Mouse (Mus musculus) limb, embryonic 11.5 days (tissue): ENCODE results near the gene Zc3h14. TPM values are rescaled to one million over a fixed set of nuclear protein-coding genes. Genes with fewer than 3 reads are reported as not detected.

Experiments used
- ATAC-seq: fragments of 200-750 bp; cut with Nextera tagmentation; 2 replicates; pipeline ENCODE4 v1.8.0; 2017; ENCODE audit warnings: low read depth; ENCODE audit not compliant: insufficient number of reproducible peaks, low FRiP score, low TSS enrichment
- DNase-seq: peaks from one replicate; pipeline ENCODE4 v3.0.0-alpha.2; 2015; ENCODE audit warnings: low spot score
- H3K27ac ChIP-seq: fragments of 300-500 bp; sonication (generic); replicated peaks from 2 replicates; pipeline ENCODE4 v1.5.1; 2014; ENCODE audit warnings: low read depth, mild to moderate bottlenecking, low read length
- H3K27me3 ChIP-seq: fragments of 300-500 bp; sonication (generic); 2 replicates; pipeline ENCODE4 v1.6.1; 2014; ENCODE audit warnings: mild to moderate bottlenecking, low read length, mixed read lengths; ENCODE audit not compliant: control insufficient read depth, insufficient read depth
- H3K36me3 ChIP-seq: fragments of 300-500 bp; sonication (generic); 2 replicates; pipeline ENCODE4 v1.6.1; 2014; ENCODE audit warnings: mild to moderate bottlenecking, low read length, moderate library complexity, mixed read lengths; ENCODE audit not compliant: control insufficient read depth, insufficient read depth
- H3K4me1 ChIP-seq: fragments of 300-500 bp; sonication (generic); 2 replicates; pipeline ENCODE4 v1.6.1; 2014; ENCODE audit warnings: low read length, mixed read lengths; ENCODE audit not compliant: control insufficient read depth, insufficient read depth
- H3K4me2 ChIP-seq: fragments of 300-500 bp; sonication (generic); 2 replicates; pipeline ENCODE4 v1.6.1; 2014; ENCODE audit warnings: low read depth, mild to moderate bottlenecking, moderate library complexity; ENCODE audit not compliant: severe bottlenecking
- H3K4me3 ChIP-seq: fragments of 300-500 bp; sonication (generic); 2 replicates; pipeline ENCODE4 v1.5.1; 2014; ENCODE audit warnings: low read depth, low read length
- H3K9ac ChIP-seq: fragments of 300-500 bp; sonication (generic); 2 replicates; pipeline ENCODE4 v1.6.1; 2014; ENCODE audit warnings: mild to moderate bottlenecking, low read length
- H3K9me3 ChIP-seq: fragments of 300-500 bp; sonication (generic); 2 replicates; pipeline ENCODE4 v1.6.1; 2016; ENCODE audit warnings: low read length; ENCODE audit not compliant: control insufficient read depth
- WGBS: fragments of 180-500 bp; shearing (Covaris S2); extraction: QIAGEN DNeasy Blood & Tissue Kit; methylation state at CpG from one replicate; pipeline ENCODE4 v1.1.7; 2014; 5-methylcytosine and 5-hydroxymethylcytosine counted together
- polyA plus RNA-seq: library from polyadenylated mRNA; unstranded; fragments of >200 nt; fragmentation: Nextera tagmentation; extraction: Ambion mirVana; gene quantifications from 2 replicates; pipeline ENCODE4 v1.2.1, GENCODE M21; 2014

The Zc3h14 gene
- polyA plus RNA-seq, 1 experiment from 2014 or later, result 158 TPM

GRCm38 (mm10) chr12:98800334-98800733, 53.6 kb downstream of the Zc3h14 start:
- Histone ChIP-seq H3K27me3 (no peaks in the 10 kb centered on the region), H3K36me3 (no peaks in the 10 kb centered on the region), H3K4me3 (no peak overlapping the region), H3K27ac (no peak overlapping the region), H3K9ac (no peak overlapping the region), H3K4me1 (no peaks in the 10 kb centered on the region), H3K9me3 (no peaks in the 10 kb centered on the region), H3K4me2 (no peak overlapping the region)
- DNase-seq (no peak), ATAC-seq (no peak)
- WGBS, result 78% methylated on average over 5 of the region's 5 CpGs

DNA sequence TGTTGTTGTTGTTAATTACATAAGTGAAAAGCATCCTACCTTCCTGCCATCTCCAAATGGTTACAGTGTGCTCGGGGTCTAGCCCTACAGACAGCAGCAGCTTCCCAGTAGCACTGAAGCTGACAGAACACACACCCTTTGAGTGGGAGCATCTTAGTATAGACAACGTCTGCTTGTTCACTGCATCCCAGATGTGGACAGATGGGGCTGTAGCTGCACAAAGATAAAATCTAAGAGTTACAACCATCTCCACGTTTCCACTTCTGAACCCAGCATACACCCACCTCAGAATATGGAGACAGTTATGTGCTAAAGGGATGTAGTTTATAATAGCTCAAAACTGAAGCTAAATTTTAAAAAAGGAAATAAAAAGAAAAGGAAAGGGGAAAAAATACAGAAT, 55.5 kb downstream of the Zc3h14 start:
- no peaks in the 10 kb centered on the region for H3K27me3 ChIP-seq
- DNase-seq (no peak), ATAC-seq (no peak)
- H3K4me2 ChIP-seq, result no peak overlapping the region
- no peak overlapping the region for H3K27ac ChIP-seq
- no peak overlapping the region for H3K9ac ChIP-seq
- H3K36me3 ChIP-seq, result no peaks in the 10 kb centered on the region
- no peak overlapping the region for H3K4me3 ChIP-seq
- no peaks in the 10 kb centered on the region for H3K9me3 ChIP-seq
- 66% methylated on average over 3 of the region's 3 CpGs for WGBS
- no peaks in the 10 kb centered on the region for H3K4me1 ChIP-seq

- no peak overlapping the region for H3K9ac ChIP-seq
- no peaks in the 10 kb centered on the region for H3K4me1 ChIP-seq
- no peak overlapping the region for H3K4me3 ChIP-seq
- DNase-seq (no peak), ATAC-seq (no peak)
- no peak overlapping the region for H3K27ac ChIP-seq
- no peaks in the 10 kb centered on the region for H3K9me3 ChIP-seq
- no peak overlapping the region for H3K4me2 ChIP-seq
- no peaks in the 10 kb centered on the region for H3K27me3 ChIP-seq
- WGBS, result 87% methylated on average over 3 of the region's 3 CpGs
- no peaks in the 10 kb centered on the region for H3K36me3 ChIP-seq
These were observed 57.4 kb downstream of the Zc3h14 start for GRCm38 (mm10) chr12:98804078-98804748.

GRCm38 (mm10) chr12:98820781-98821180, 74.0 kb downstream of the Zc3h14 start:
- Histone ChIP-seq H3K27ac (no peak overlapping the region), H3K4me2 (no peak overlapping the region), H3K4me1 (no peaks in the 10 kb centered on the region), H3K27me3 (no peaks in the 10 kb centered on the region), H3K9me3 (no peaks in the 10 kb centered on the region), H3K4me3 (no peak overlapping the region), H3K9ac (no peak overlapping the region), H3K36me3 (no peaks in the 10 kb centered on the region)
- 78% methylated on average over 2 of the region's 2 CpGs for WGBS
- no peak for DNase-seq
- no peak for ATAC-seq

- H3K4me2 ChIP-seq, result no peak overlapping the region
- H3K4me1 ChIP-seq, result no peaks in the 10 kb centered on the region
- H3K27ac ChIP-seq, result no peak overlapping the region
- no peak overlapping the region for H3K4me3 ChIP-seq
- no peaks in the 10 kb centered on the region for H3K9me3 ChIP-seq
- H3K9ac ChIP-seq, result no peak overlapping the region
- H3K27me3 ChIP-seq, result no peaks in the 10 kb centered on the region
- no peaks in the 10 kb centered on the region for H3K36me3 ChIP-seq
- ATAC-seq (no peak), DNase-seq (no peak)
- 92% methylated on average over 7 of the region's 7 CpGs for WGBS
These were observed 84.4 kb downstream of the Zc3h14 start for GRCm38 (mm10) chr12:98831122-98831521.

DNA sequence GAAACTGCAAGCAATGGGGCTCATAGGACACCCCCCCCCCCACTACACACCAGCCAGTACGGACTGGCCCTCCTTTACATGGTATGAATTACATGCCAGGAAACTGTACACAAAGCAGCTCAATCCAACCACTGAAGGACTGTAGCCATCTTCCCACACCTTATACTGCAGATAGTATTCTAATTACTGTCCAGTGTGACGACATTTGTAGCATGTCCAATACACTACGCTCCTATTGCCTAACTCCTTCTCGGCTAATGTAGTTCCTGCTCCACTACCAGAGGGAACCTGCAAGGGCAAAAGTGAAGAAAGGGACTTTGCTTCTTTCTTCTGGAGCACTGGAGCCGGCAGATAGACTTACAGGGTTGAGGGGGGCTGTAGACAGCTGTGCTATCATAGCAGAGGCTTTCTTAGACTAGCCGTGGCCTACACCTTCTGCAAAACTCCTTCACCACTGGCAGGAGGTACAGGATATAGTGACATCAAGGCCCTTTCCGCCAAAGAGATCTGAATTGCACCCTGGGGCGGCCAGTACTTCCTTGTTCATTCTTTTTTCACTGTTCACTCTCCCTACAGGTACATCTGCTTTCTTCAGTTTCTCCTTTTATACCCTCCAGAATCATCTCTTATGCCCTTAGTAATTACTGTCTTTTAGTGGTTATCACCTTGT, 86.3 kb downstream of the Zc3h14 start:
- no peak overlapping the region for H3K4me3 ChIP-seq
- no peaks in the 10 kb centered on the region for H3K36me3 ChIP-seq
- no peak overlapping the region for H3K9ac ChIP-seq
- no peaks in the 10 kb centered on the region for H3K27me3 ChIP-seq
- H3K4me2 ChIP-seq, result no peak overlapping the region
- H3K9me3 ChIP-seq, result no peaks in the 10 kb centered on the region
- ATAC-seq (0 out of 2 replicates have a peak, but pooled peaks have one; percentile 3), DNase-seq (no peak)
- H3K27ac ChIP-seq, result no peak overlapping the region
- no peaks in the 10 kb centered on the region for H3K4me1 ChIP-seq
- 84% methylated on average over 8 of the region's 8 CpGs for WGBS

GRCm38 (mm10) chr12:98833901-98834300, 87.1 kb downstream of the Zc3h14 start:
- no peaks in the 10 kb centered on the region for H3K27me3 ChIP-seq
- DNase-seq (no peak), ATAC-seq (no peak)
- no peaks in the 10 kb centered on the region for H3K9me3 ChIP-seq
- H3K36me3 ChIP-seq, result no peaks in the 10 kb centered on the region
- no peak overlapping the region for H3K9ac ChIP-seq
- 74% methylated on average over 1 of the region's 1 CpGs for WGBS
- no peak overlapping the region for H3K4me2 ChIP-seq
- no peak overlapping the region for H3K27ac ChIP-seq
- no peaks in the 10 kb centered on the region for H3K4me1 ChIP-seq
- no peak overlapping the region for H3K4me3 ChIP-seq

- 96% methylated on average over 2 of the region's 2 CpGs for WGBS
- no peaks in the 10 kb centered on the region for H3K4me1 ChIP-seq
- H3K4me3 ChIP-seq, result no peak overlapping the region
- DNase-seq (no peak), ATAC-seq (no peak)
- no peaks in the 10 kb centered on the region for H3K9me3 ChIP-seq
- no peak overlapping the region for H3K9ac ChIP-seq
- no peaks in the 10 kb centered on the region for H3K27me3 ChIP-seq
- H3K36me3 ChIP-seq, result no peaks in the 10 kb centered on the region
- no peak overlapping the region for H3K27ac ChIP-seq
- H3K4me2 ChIP-seq, result no peak overlapping the region
These were observed 88.1 kb downstream of the Zc3h14 start for GRCm38 (mm10) chr12:98834879-98835278.
